Mouse (Mus musculus): ENCODE data around the gene Limch1. TPM values are rescaled to one million over a fixed set of nuclear protein-coding genes. Genes with fewer than 3 reads are reported as not detected.

Limch1 gene
- total and polyA plus RNA-seq, 3 experiments, result 0.05 TPM; not detected in 2

DNA sequence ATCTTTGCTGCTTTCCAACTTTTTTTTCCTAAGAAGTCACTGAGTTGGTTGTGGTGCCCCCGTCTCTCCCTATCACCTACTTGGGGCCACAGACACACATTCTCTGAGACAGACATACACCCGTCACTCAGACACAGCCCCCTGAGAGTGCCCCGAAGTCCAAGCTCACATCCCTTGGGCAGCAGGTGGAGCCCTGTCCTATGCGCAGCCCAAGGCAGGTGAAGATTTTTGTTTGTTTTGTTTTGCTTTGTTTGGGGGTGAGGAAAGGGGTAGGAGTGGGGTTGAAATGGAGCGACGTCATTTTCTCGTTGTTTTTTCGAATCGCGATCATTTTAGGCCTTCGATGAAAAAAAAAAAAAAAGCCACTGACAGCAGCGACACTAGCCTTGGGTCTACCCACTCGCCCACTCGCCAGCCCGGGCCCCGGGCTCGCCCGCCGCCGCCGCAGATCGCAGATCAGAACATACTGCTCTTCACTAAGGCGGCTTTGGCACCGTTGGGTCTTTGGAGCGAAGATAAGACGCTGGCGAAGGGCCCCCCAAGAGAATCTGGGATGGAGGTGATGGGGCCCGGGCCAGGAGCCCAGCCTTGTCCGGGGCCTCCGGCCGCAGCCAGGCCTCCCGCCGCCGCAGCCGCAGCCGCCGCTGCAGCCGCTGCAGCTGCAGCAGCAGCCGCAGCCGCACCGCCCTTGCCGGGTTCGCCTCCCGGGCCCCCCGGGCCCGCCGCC, 350.2 kb downstream of the Limch1 start:
- H3K9ac ChIP-seq (ENCODE audit: insufficient read depth, low read depth), result no peak overlapping the region
- TF ChIP-seq EP300 (IDR thresholded peaks at IDR 0.05; ENCODE audit: low read length) (no peak), CHD2 (IDR thresholded peaks at IDR 0.05; ENCODE audit: low read length) (no peak), MAX (IDR thresholded peaks at IDR 0.05; ENCODE audit: low read length) (no peak), MEF2A (IDR thresholded peaks at IDR 0.05; ENCODE audit: borderline replicate concordance, low read depth, low read length) (no peak), E2F4 (IDR thresholded peaks at IDR 0.05; ENCODE audit: insufficient replicate concordance, low read depth, low read length) (no peak), SIN3A (IDR thresholded peaks at IDR 0.05; ENCODE audit: low read length) (no peak), MYC (IDR thresholded peaks at IDR 0.05; ENCODE audit: low read depth, low read length) (no peak), MAZ (IDR thresholded peaks at IDR 0.05; ENCODE audit: low read depth, low read length) (no peak), TBP (conservative IDR thresholded peaks at IDR 0.05; ENCODE audit: low read depth, low read length) (no peak), NELFE (IDR thresholded peaks at IDR 0.05; ENCODE audit: low read depth, low read length) (no peak), USF1 (IDR thresholded peaks at IDR 0.05; ENCODE audit: low read depth, low read length) (no peak)
- DNase-seq (ENCODE audit: extremely low read depth), result no peak
- no peak overlapping the region for H3K4me3 ChIP-seq (replicated peaks in 1 of 3; ENCODE audit: low read depth in 2 of 3, low read length in 2 of 3, poor library complexity in 1 of 3)
- no peaks in the 10 kb centered on the region for H3K36me3 ChIP-seq (replicated peaks in 1 of 2; ENCODE audit: control insufficient read depth in 1 of 2, insufficient read depth in 1 of 2, low read length in 1 of 2)
- H3K79me2 ChIP-seq (replicated peaks; ENCODE audit: control insufficient read depth, extremely low read depth, insufficient read depth, poor library complexity, severe bottlenecking), result no peaks in the 10 kb centered on the region
- dilution Hi-C loops (cut with MboI; ENCODE audit: extremely low pct_ligation_motif_present, extremely low pct_unique_long_range_greater_than_20kb, low sequenced_read_pairs) (no loop called here), in situ Hi-C loops (cut with MboI; ENCODE audit: low pct_ligation_motif_present, low pct_unique_long_range_greater_than_20kb, low sequenced_read_pairs) (no loop called here)
- H3K27ac ChIP-seq (ENCODE audit: insufficient read depth, low read depth), result no peak overlapping the region
- H3K27me3 ChIP-seq (replicated peaks), result no peaks in the 10 kb centered on the region
- no peaks in the 10 kb centered on the region for H3K4me1 ChIP-seq (ENCODE audit: control insufficient read depth in 1 of 2, insufficient read depth in 2 of 2)
- no peak overlapping the region for H3K4me2 ChIP-seq (ENCODE audit: insufficient read depth, low read depth, poor library complexity, severe bottlenecking)
- no peaks in the 10 kb centered on the region for H3K9me3 ChIP-seq (replicated peaks; ENCODE audit: low read length)

DNA sequence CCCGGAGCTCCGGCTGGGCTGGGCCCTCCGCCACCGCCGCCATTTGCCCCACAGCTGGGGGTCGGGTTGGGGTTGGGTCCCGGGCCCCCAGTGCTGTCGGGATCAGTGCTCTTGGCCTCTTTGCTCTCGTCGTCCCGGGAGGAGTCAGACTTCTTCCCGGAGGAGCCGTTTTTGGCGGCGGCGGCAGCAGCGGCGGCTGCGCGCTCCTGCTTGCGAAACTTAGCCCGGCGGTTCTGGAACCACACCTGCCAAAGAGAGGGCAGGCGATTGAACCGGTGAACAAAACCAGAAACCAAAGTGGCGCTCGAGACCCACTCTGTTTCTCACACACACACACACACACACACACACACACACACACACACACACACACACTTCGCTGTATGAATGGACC, 350.7 kb downstream of the Limch1 start:
- Histone ChIP-seq H3K9me3 (replicated peaks; ENCODE audit: low read length) (no peaks in the 10 kb centered on the region), H3K27me3 (replicated peaks) (no peaks in the 10 kb centered on the region), H3K4me2 (ENCODE audit: insufficient read depth, low read depth, poor library complexity, severe bottlenecking) (no peak overlapping the region), H3K4me3 (replicated peaks in 1 of 3; ENCODE audit: low read depth in 2 of 3, low read length in 2 of 3, poor library complexity in 1 of 3) (no peak overlapping the region), H3K9ac (ENCODE audit: insufficient read depth, low read depth) (no peak overlapping the region), H3K4me1 (ENCODE audit: control insufficient read depth in 1 of 2, insufficient read depth in 2 of 2) (no peaks in the 10 kb centered on the region), H3K36me3 (replicated peaks in 1 of 2; ENCODE audit: control insufficient read depth in 1 of 2, insufficient read depth in 1 of 2, low read length in 1 of 2) (no peaks in the 10 kb centered on the region), H3K79me2 (replicated peaks; ENCODE audit: control insufficient read depth, extremely low read depth, insufficient read depth, poor library complexity, severe bottlenecking) (no peaks in the 10 kb centered on the region), H3K27ac (ENCODE audit: insufficient read depth, low read depth) (no peak overlapping the region)
- DNase-seq (ENCODE audit: extremely low read depth), result no peak
- in situ Hi-C loops (cut with MboI; ENCODE audit: low pct_ligation_motif_present, low pct_unique_long_range_greater_than_20kb, low sequenced_read_pairs), result no loop called here
- TF ChIP-seq MAX (IDR thresholded peaks at IDR 0.05; ENCODE audit: low read length), result no peak
- TF ChIP-seq SMC3 (IDR thresholded peaks at IDR 0.05; ENCODE audit: low read depth, low read length), result no peak
- TF ChIP-seq CTCF (conservative IDR thresholded peaks at IDR 0.05 in 1 of 2, IDR thresholded peaks at IDR 0.05 in 1 of 2; ENCODE audit: low read depth in 2 of 2, low read length in 2 of 2), result no peak
- no peak for TF ChIP-seq PAX5 (IDR thresholded peaks at IDR 0.05; ENCODE audit: low read length)
- TF ChIP-seq NELFE (IDR thresholded peaks at IDR 0.05; ENCODE audit: low read depth, low read length), result no peak
- no peak for TF ChIP-seq TCF12 (IDR thresholded peaks at IDR 0.05; ENCODE audit: low read depth, low read length)
- TF ChIP-seq MAZ (IDR thresholded peaks at IDR 0.05; ENCODE audit: low read depth, low read length), result no peak
- TF ChIP-seq BHLHE40 (IDR thresholded peaks at IDR 0.05; ENCODE audit: low read depth, low read length), result no peak
- TF ChIP-seq E2F4 (IDR thresholded peaks at IDR 0.05; ENCODE audit: insufficient replicate concordance, low read depth, low read length), result no peak
- TF ChIP-seq MXI1 (IDR thresholded peaks at IDR 0.05; ENCODE audit: low read depth, low read length), result no peak
- no peak for TF ChIP-seq ELF1 (IDR thresholded peaks at IDR 0.05; ENCODE audit: low read depth, low read length)
- dilution Hi-C loops (cut with MboI; ENCODE audit: extremely low pct_ligation_motif_present, extremely low pct_unique_long_range_greater_than_20kb, low sequenced_read_pairs), result no loop called here
